Mouse (Mus musculus) lung, embryonic 14.5 days (tissue): Measurements from ENCODE around the gene Nkx2-3. TPM values are rescaled to one million over a fixed set of nuclear protein-coding genes. Genes with fewer than 3 reads are reported as not detected.

Source experiments
- ATAC-seq: fragments of 200-750 bp; cut with Nextera tagmentation; 2 replicates; pipeline ENCODE4 v1.8.0; 2017; ENCODE audit warnings: mild to moderate bottlenecking, moderate TSS enrichment, moderate library complexity; ENCODE audit not compliant: insufficient read depth
- DNase-seq: peaks from one replicate; pipeline ENCODE4 v3.0.0-alpha.2; 2015
- H3K27ac ChIP-seq: fragments of 300-500 bp; sonication (generic); 2 replicates; pipeline ENCODE4 v1.5.1; 2014; ENCODE audit warnings: low read depth, mild to moderate bottlenecking, moderate library complexity
- H3K27me3 ChIP-seq: fragments of 300-500 bp; sonication (generic); 2 replicates; pipeline ENCODE4 v1.6.1; 2014; ENCODE audit warnings: low read length, control low read depth; ENCODE audit not compliant: insufficient read depth
- H3K36me3 ChIP-seq: fragments of 300-500 bp; sonication (generic); 2 replicates; pipeline ENCODE4 v1.6.1; 2014; ENCODE audit warnings: control low read depth; ENCODE audit not compliant: insufficient read depth
- H3K4me1 ChIP-seq: fragments of 300-500 bp; sonication (generic); 2 replicates; pipeline ENCODE4 v1.6.1; 2014; ENCODE audit warnings: antibody characterized with exemption, control low read depth; ENCODE audit not compliant: insufficient read depth
- H3K4me2 ChIP-seq: fragments of 300-500 bp; sonication (generic); 2 replicates; pipeline ENCODE4 v1.6.1; 2014; ENCODE audit warnings: mild to moderate bottlenecking
- H3K4me3 ChIP-seq: fragments of 300-500 bp; sonication (generic); 2 replicates; pipeline ENCODE4 v1.5.1; 2014; ENCODE audit warnings: low read depth, low read length
- H3K9ac ChIP-seq: fragments of 300-500 bp; sonication (generic); 2 replicates; pipeline ENCODE4 v1.6.1; 2014
- H3K9me3 ChIP-seq: fragments of 300-500 bp; sonication (generic); 2 replicates; pipeline ENCODE4 v1.6.1; 2016; ENCODE audit warnings: low read depth, low read length, control low read depth
- CTCF ChIP-seq: IDR thresholded peaks from 2 replicates; pipeline ENCODE4 v1.5.1; 2016; ENCODE audit warnings: antibody characterized with exemption, low read depth
- WGBS: fragments of 180-500 bp; shearing (Covaris S2); extraction: QIAGEN DNeasy Blood & Tissue Kit; methylation state at CpG from one replicate; pipeline ENCODE4 v1.1.7; 2014; 5-methylcytosine and 5-hydroxymethylcytosine counted together
- polyA plus RNA-seq: library from polyadenylated mRNA; unstranded; fragments of >200 nt; fragmentation: Nextera tagmentation; extraction: Ambion mirVana; gene quantifications from 2 replicates; pipeline ENCODE4 v1.2.1, GENCODE M21; 2014

The Nkx2-3 gene
- polyA plus RNA-seq, 1 experiment from 2014 or later = not detected

DNA sequence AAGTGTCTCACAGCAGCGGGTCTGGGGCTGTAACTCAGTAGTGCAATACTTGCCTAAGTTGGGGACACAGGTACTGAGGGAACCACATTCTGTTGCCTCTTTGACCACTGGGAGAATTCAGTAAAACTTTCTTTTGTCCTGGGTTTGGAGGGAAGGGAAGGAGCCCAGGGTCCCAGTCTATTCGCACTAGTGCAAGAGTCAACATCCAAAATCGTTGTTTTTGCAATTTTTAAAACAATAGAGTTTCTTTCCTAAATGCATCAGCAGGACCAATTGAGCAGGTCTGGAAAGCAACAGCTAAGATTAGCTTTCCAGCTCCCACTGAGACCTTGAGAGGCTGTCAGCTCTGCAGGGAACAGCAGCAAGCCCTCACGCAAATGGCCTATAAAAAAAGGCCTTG, 28.9 kb upstream of the Nkx2-3 start:
- no peak overlapping the region for H3K27ac ChIP-seq
- DNase-seq (no peak), ATAC-seq (no peak)
- peaks cover 56% of the 10 kb centered on the region for H3K27me3 ChIP-seq
- H3K9ac ChIP-seq = no peak overlapping the region
- H3K4me1 ChIP-seq = no peaks in the 10 kb centered on the region
- WGBS = 14% methylated on average over 4 of the region's 4 CpGs
- no peaks in the 10 kb centered on the region for H3K9me3 ChIP-seq
- TF ChIP-seq CTCF = no peak
- no peaks in the 10 kb centered on the region for H3K36me3 ChIP-seq
- no peak overlapping the region for H3K4me3 ChIP-seq
- no peak overlapping the region for H3K4me2 ChIP-seq

- Histone ChIP-seq H3K9me3 (no peaks in the 10 kb centered on the region), H3K27ac (no peak overlapping the region), H3K36me3 (no peaks in the 10 kb centered on the region), H3K4me2 (no peak overlapping the region), H3K27me3 (peaks cover 56% of the 10 kb centered on the region), H3K4me1 (no peaks in the 10 kb centered on the region), H3K4me3 (no peak overlapping the region), H3K9ac (no peak overlapping the region)
- ATAC-seq (peak; percentile 38; the same call in 1 of the 2 replicates), DNase-seq (peak; percentile 56)
- 2% methylated on average over 17 of the region's 17 CpGs for WGBS
- no peak for TF ChIP-seq CTCF
Measured at GRCm38 (mm10) chr19:43583595-43583994, 28.5 kb upstream of the Nkx2-3 start.

GRCm38 (mm10) chr19:43584788-43585187, 27.3 kb upstream of the Nkx2-3 start:
- H3K9ac ChIP-seq = no peak overlapping the region
- no peak overlapping the region for H3K27ac ChIP-seq
- DNase-seq (peak; percentile 85), ATAC-seq (no peak)
- WGBS = 1% methylated on average over 13 of the region's 13 CpGs
- no peak for TF ChIP-seq CTCF
- H3K4me1 ChIP-seq = no peaks in the 10 kb centered on the region
- H3K4me3 ChIP-seq = no peak overlapping the region
- no peaks in the 10 kb centered on the region for H3K9me3 ChIP-seq
- H3K27me3 ChIP-seq = peaks cover 62% of the 10 kb centered on the region
- H3K36me3 ChIP-seq = no peaks in the 10 kb centered on the region
- peak overlapping the region; percentile 35; the same call in 1 of the 2 replicates for H3K4me2 ChIP-seq

GRCm38 (mm10) chr19:43592026-43592425, 20.1 kb upstream of the Nkx2-3 start:
- H3K36me3 ChIP-seq = no peaks in the 10 kb centered on the region
- WGBS = 67% methylated on average over 4 of the region's 4 CpGs
- peaks cover 58% of the 10 kb centered on the region for H3K27me3 ChIP-seq
- H3K9me3 ChIP-seq = no peaks in the 10 kb centered on the region
- no peak overlapping the region for H3K4me3 ChIP-seq
- TF ChIP-seq CTCF = no peak
- no peak overlapping the region for H3K9ac ChIP-seq
- ATAC-seq (no peak), DNase-seq (no peak)
- no peak overlapping the region for H3K4me2 ChIP-seq
- H3K4me1 ChIP-seq = no peaks in the 10 kb centered on the region
- H3K27ac ChIP-seq = no peak overlapping the region

DNA sequence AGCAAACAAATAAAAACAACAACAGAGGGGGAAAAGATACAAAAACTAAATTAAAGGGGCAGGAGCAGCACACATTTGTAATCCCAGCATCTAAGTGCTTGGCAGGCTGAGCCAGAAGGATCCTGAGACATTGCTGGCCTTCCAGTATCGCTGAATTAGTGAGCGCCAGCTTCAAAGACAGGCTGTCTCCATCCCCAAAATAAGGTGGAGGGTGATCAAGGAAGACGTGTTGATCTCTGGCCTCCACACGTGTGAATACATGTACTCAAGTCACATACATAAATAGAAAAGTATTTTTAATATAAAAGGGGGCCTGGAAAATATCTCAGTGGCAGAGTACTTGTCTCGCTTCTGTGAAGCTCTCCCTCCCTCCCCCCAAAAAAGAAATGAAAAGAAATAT, 15.1 kb upstream of the Nkx2-3 start:
- no peak overlapping the region for H3K4me3 ChIP-seq
- no peaks in the 10 kb centered on the region for H3K9me3 ChIP-seq
- H3K27ac ChIP-seq = no peak overlapping the region
- peaks cover 93% of the 10 kb centered on the region for H3K27me3 ChIP-seq
- no peak for TF ChIP-seq CTCF
- H3K36me3 ChIP-seq = no peaks in the 10 kb centered on the region
- 13% methylated on average over 5 of the region's 5 CpGs for WGBS
- no peak overlapping the region for H3K9ac ChIP-seq
- H3K4me2 ChIP-seq = no peak overlapping the region
- no peaks in the 10 kb centered on the region for H3K4me1 ChIP-seq
- DNase-seq = no peak
- ATAC-seq = no peak

GRCm38 (mm10) chr19:43598741-43599660, 13.1 kb upstream of the Nkx2-3 start:
- DNase-seq (no peak), ATAC-seq (no peak)
- Histone ChIP-seq H3K4me1 (no peaks in the 10 kb centered on the region), H3K4me2 (no peak overlapping the region), H3K27me3 (peaks cover 97% of the 10 kb centered on the region), H3K36me3 (no peaks in the 10 kb centered on the region), H3K9ac (no peak overlapping the region), H3K27ac (no peak overlapping the region), H3K9me3 (no peaks in the 10 kb centered on the region), H3K4me3 (no peak overlapping the region)
- 5% methylated on average over 22 of the region's 25 CpGs for WGBS
- TF ChIP-seq CTCF = no peak

GRCm38 (mm10) chr19:43599776-43600544, 12.2 kb upstream of the Nkx2-3 start:
- H3K9me3 ChIP-seq = no peaks in the 10 kb centered on the region
- no peak overlapping the region for H3K9ac ChIP-seq
- no peaks in the 10 kb centered on the region for H3K4me1 ChIP-seq
- TF ChIP-seq CTCF = no peak
- H3K4me2 ChIP-seq = no peak overlapping the region
- ATAC-seq = no peak
- WGBS = under 1% methylated on average over 27 of the region's 27 CpGs
- H3K4me3 ChIP-seq = no peak overlapping the region
- no peaks in the 10 kb centered on the region for H3K36me3 ChIP-seq
- H3K27me3 ChIP-seq = peaks cover 100% of the 10 kb centered on the region
- H3K27ac ChIP-seq = no peak overlapping the region
- DNase-seq = peak; percentile 25
